Mouse (Mus musculus) intestine, postnatal 0 days (tissue): Measurements from ENCODE around the gene Cux1. TPM values are rescaled to one million over a fixed set of nuclear protein-coding genes. Genes with fewer than 3 reads are reported as not detected.
A peak's percentile ranks its signal among the peaks of the same experiment; 100 is the strongest.

Source experiments
- ATAC-seq: fragments of 200-750 bp; cut with Nextera tagmentation; 2 replicates; pipeline ENCODE4 v1.8.0; 2017; ENCODE audit warnings: mild to moderate bottlenecking, moderate TSS enrichment, moderate library complexity
- H3K27ac ChIP-seq: fragments of 300-500 bp; sonication (generic); 2 replicates; pipeline ENCODE4 v1.5.1; 2014; ENCODE audit warnings: mild to moderate bottlenecking, low read depth, low read length, moderate library complexity
- H3K27me3 ChIP-seq: fragments of 300-500 bp; sonication (generic); replicated peaks from 2 replicates; pipeline ENCODE4 v1.6.1; 2014; ENCODE audit warnings: low read length, mixed read lengths; ENCODE audit not compliant: control insufficient read depth, insufficient read depth
- H3K36me3 ChIP-seq: fragments of 300-500 bp; sonication (generic); 2 replicates; pipeline ENCODE4 v1.6.1; 2014; ENCODE audit warnings: mild to moderate bottlenecking, moderate library complexity; ENCODE audit not compliant: control insufficient read depth, insufficient read depth
- H3K4me1 ChIP-seq: fragments of 300-500 bp; sonication (generic); replicated peaks from 2 replicates; pipeline ENCODE4 v1.6.1; 2014; ENCODE audit warnings: antibody characterized with exemption, low read length, mixed read lengths; ENCODE audit not compliant: control insufficient read depth, insufficient read depth
- H3K4me2 ChIP-seq: fragments of 300-500 bp; sonication (generic); replicated peaks from 2 replicates; pipeline ENCODE4 v1.6.1; 2014; ENCODE audit warnings: low read depth, mild to moderate bottlenecking, moderate library complexity
- H3K4me3 ChIP-seq: fragments of 300-500 bp; sonication (generic); 2 replicates; pipeline ENCODE4 v1.5.1; 2014; ENCODE audit warnings: low read depth, low read length
- H3K9ac ChIP-seq: fragments of 300-500 bp; sonication (generic); 2 replicates; pipeline ENCODE4 v1.6.1; 2014; ENCODE audit warnings: mild to moderate bottlenecking, low read depth, low read length
- H3K9me3 ChIP-seq: fragments of 300-500 bp; sonication (generic); 2 replicates; pipeline ENCODE4 v1.6.1; 2016; ENCODE audit warnings: mixed run types; ENCODE audit not compliant: control insufficient read depth
- CTCF ChIP-seq: sonication (generic); IDR thresholded peaks from 2 replicates; pipeline ENCODE4 v1.5.1; 2016; ENCODE audit warnings: low read depth, mild to moderate bottlenecking, control low read depth, antibody characterized with exemption, moderate library complexity
- WGBS: fragments of 180-500 bp; shearing (Covaris S2); extraction: QIAGEN DNeasy Blood & Tissue Kit; methylation state at CpG from one replicate; pipeline ENCODE4 v1.1.7; 2014; 5-methylcytosine and 5-hydroxymethylcytosine counted together
- polyA plus RNA-seq: library from polyadenylated mRNA; unstranded; fragments of >200 nt; fragmentation: Nextera tagmentation; extraction: Ambion mirVana; gene quantifications from 2 replicates; pipeline ENCODE4 v1.2.1, GENCODE M21; 2015

The Cux1 gene
- polyA plus RNA-seq, 1 experiment from 2014 or later, result 29.4 TPM

DNA sequence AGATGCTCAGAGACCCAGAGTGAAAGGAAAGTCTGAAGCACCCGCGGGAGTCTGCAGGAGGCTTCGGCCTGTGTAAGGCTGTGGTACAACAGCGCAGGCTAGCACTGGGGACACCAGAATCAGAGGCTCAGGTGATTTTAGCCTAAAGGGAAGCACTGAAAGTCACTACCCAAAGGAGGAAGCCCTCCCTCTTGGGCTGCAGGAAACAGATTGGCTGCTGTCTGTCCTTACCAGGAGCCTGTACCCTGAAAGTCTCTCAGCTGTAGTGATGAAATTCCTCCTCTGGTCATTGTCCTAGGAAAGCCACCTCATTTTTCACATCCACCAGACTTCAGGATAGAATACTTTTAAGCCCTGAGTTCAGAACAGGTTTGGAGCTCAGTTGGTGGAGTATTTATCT lies 30.5 kb downstream of the Cux1 start:
- Histone ChIP-seq H3K4me2 (no peak overlapping the region), H3K27me3 (no peaks in the 10 kb centered on the region), H3K4me3 (no peak overlapping the region), H3K9me3 (no peaks in the 10 kb centered on the region), H3K9ac (no peak overlapping the region), H3K36me3 (no peaks in the 10 kb centered on the region), H3K4me1 (peaks cover 22% of the 10 kb centered on the region), H3K27ac (peak overlapping the region; percentile 35; the same call in 1 of the 2 replicates)
- 42% methylated on average over 4 of the region's 4 CpGs for WGBS
- no peak for TF ChIP-seq CTCF
- ATAC-seq, result peak; percentile 8; the same call in 1 of the 2 replicates

DNA sequence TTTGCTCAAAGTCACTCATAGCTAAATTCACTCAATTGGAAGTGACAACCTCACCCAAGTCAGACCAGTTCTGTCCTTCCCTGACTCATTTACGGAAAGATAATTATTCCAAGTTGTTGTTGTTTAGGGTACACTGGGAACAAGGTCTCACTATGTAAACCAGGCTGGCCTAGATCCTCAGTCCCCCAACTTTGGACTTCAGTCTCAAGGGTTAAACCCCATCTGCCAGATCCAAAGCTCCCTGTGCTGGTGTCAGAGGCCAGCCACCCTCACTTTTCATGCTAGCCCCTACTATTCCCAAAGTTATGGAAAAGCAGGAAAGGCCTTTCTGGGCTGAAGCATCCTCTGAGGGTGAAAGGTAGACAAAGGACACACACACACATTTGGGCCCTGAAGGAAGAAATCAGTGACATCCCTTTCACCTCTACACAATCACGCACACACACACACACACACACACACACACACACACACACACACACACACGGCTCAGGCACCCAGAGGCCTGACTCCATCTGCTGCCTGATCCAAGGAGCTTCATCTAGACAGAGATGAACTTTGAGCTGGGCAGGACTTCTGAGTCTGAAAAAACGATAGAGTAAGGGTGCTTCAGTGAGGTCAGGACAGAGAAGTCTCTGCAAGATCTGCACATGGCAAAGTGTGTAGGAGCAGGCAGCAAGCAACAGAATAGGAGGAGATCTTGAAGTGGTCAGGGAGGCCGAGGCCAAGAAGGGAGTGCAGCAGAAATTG lies 31.1 kb downstream of the Cux1 start:
- Histone ChIP-seq H3K36me3 (no peaks in the 10 kb centered on the region), H3K27ac (0 out of 2 replicates have a peak overlapping the region, but pooled peaks have one; percentile 35), H3K4me3 (no peak overlapping the region), H3K9me3 (no peaks in the 10 kb centered on the region), H3K27me3 (no peaks in the 10 kb centered on the region), H3K9ac (no peak overlapping the region), H3K4me2 (no peak overlapping the region), H3K4me1 (peaks cover 22% of the 10 kb centered on the region)
- TF ChIP-seq CTCF, result peak; percentile 67
- ATAC-seq, result peak; percentile 76
- WGBS, result 34% methylated on average over 5 of the region's 5 CpGs

DNA sequence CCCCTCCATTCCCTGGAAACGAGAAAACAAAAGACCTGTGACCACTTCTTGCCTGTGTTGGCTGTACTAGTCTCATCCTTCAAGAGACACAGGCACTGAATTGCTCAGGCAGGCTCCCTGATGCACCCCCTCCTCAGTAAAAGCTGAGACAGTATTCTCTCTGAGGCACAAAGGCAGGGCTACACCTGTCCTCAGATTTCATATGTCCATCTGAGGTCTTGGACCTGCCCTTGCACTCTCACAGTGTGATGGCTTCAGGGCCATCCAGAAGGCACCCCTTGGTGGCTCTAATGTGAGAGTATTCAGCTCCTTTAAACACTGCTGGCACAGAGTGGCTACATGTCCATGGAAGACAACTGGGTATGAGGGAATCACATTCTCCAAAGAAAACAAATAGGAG lies 32.1 kb downstream of the Cux1 start:
- H3K36me3 ChIP-seq, result no peaks in the 10 kb centered on the region
- no peaks in the 10 kb centered on the region for H3K27me3 ChIP-seq
- no peak overlapping the region for H3K9ac ChIP-seq
- H3K4me1 ChIP-seq, result peaks cover 22% of the 10 kb centered on the region
- no peak for TF ChIP-seq CTCF
- H3K4me3 ChIP-seq, result no peak overlapping the region
- H3K4me2 ChIP-seq, result no peak overlapping the region
- no peak overlapping the region for H3K27ac ChIP-seq
- 30% methylated on average over 1 of the region's 1 CpGs for WGBS
- H3K9me3 ChIP-seq, result no peaks in the 10 kb centered on the region
- no peak for ATAC-seq

DNA sequence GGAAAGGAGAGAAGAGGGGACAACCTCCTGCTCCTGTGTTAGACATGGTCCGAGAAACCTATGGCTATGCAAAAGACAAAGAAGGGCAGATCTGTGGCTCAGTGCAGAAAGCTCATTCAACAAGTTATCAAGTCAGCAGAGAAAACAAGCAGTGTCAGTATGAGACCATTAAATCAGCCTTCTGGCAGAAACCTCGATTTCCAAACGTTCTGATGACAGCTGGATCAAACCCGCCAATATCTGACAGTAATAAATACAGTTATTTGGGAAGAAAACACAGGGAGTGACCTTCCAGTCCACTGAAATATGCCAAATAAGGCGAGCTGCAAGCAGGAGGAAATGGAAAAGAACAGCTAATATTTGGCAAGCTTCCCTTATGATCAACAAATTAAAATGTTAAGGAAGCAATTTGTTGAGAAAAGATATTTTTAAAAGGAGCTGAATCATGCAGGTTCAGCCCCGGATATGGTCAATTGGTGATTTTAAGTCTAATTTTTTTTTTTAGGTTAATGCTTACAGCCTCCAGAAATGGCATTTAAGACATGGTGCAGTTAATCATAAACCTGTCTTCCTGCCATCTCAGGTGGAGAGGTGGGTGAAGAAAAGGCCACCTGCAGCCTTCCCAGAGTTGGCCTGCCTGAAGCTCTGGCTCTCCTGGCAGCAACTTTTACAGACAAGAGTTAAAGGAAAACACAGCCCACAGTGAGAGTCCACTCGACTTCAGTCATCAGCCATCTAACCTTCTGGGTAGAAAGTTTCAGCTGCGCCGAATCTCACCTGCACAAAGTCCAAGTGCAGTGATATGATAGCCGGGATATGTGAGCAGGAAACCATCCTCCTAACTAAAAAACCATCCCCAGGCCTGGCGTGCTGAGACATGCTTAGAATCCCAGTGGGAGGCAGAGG lies 33.7 kb downstream of the Cux1 start:
- Histone ChIP-seq H3K27ac (no peak overlapping the region), H3K4me1 (peaks cover 22% of the 10 kb centered on the region), H3K4me3 (no peak overlapping the region), H3K36me3 (no peaks in the 10 kb centered on the region), H3K27me3 (no peaks in the 10 kb centered on the region), H3K9ac (no peak overlapping the region), H3K4me2 (0 out of 2 replicates have a peak overlapping the region, but pooled peaks have one; percentile 9), H3K9me3 (no peaks in the 10 kb centered on the region)
- no peak for TF ChIP-seq CTCF
- WGBS, result 34% methylated on average over 11 of the region's 11 CpGs
- ATAC-seq, result no peak

DNA sequence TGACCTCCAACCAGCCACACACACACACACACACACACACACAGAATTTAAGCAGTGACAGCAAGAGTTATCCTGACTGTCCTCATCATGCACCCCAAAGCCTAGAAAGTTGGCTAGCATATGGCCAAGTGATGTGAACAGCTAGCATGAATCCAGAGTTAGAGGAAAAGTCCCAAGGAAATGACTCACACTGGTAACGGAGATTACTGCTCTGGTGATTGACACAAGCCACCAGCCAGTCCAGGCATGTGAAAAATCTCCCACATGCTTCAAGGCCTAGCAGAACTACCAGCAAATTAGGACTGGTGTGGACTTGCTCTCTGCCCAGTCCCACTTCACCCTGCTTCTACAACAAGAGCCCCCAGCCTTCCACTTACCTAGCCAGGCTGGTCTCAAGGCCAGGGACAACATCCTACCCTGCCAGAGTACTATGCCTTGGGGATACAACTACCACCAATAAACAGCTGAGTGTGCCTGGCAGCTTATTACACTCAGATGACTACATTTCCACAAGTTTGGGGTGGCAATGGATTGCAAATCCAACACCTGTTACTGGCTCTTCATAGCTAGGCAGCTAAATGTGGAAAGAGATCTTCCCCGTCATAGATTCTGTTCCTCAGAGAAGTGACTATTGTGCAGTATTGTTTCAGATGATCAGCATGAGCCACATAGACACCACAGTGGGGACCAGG lies 35.5 kb downstream of the Cux1 start:
- H3K4me3 ChIP-seq, result no peak overlapping the region
- H3K9ac ChIP-seq, result no peak overlapping the region
- no peak overlapping the region for H3K27ac ChIP-seq
- no peak for TF ChIP-seq CTCF
- no peaks in the 10 kb centered on the region for H3K36me3 ChIP-seq
- no peaks in the 10 kb centered on the region for H3K9me3 ChIP-seq
- H3K4me1 ChIP-seq, result peaks cover 23% of the 10 kb centered on the region
- WGBS, result 57% methylated on average over 2 of the region's 2 CpGs
- H3K4me2 ChIP-seq, result no peak overlapping the region
- H3K27me3 ChIP-seq, result no peaks in the 10 kb centered on the region
- no peak for ATAC-seq

DNA sequence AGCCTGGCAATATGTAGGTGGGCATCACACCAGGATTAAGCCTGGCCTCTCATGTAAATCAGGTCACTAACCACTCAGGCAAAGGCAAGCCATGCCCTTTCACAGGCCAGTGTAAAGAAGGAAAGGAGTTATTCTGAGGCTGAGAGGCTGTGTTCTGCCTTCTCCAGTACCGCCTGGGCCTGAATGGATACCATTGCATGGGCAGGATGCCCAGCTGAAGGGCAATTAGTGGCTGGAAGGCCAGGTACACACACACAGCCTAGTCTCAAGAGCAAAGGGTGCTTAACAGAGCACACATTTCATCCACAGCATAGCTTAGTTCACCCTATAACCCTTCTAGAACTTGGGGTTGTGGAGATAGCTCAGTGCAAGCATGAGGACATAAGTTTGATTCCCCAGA lies 36.4 kb downstream of the Cux1 start:
- peaks cover 23% of the 10 kb centered on the region for H3K4me1 ChIP-seq
- no peak overlapping the region for H3K4me3 ChIP-seq
- no peaks in the 10 kb centered on the region for H3K9me3 ChIP-seq
- H3K27me3 ChIP-seq, result no peaks in the 10 kb centered on the region
- ATAC-seq, result no peak
- 87% methylated on average over 1 of the region's 1 CpGs for WGBS
- no peak overlapping the region for H3K9ac ChIP-seq
- no peak overlapping the region for H3K4me2 ChIP-seq
- H3K36me3 ChIP-seq, result no peaks in the 10 kb centered on the region
- no peak for TF ChIP-seq CTCF
- H3K27ac ChIP-seq, result no peak overlapping the region
